Mouse (Mus musculus) bone marrow, adult 2 months (tissue): Measurements from ENCODE around the gene Ahnak.

Experiments
- CTCF ChIP-seq: fragments of 200-500 bp; IDR thresholded peaks from 2 replicates; pipeline ENCODE4 v1.5.1; 2011; ENCODE audit warnings: low read length, control low read depth; ENCODE audit not compliant: control insufficient read depth, insufficient read depth
- POLR2A ChIP-seq: fragments of 200-500 bp; IDR thresholded peaks from 2 replicates; pipeline ENCODE4 v1.6.1; 2011; ENCODE audit warnings: low read depth, mild to moderate bottlenecking, control low read depth, low read length, borderline replicate concordance; ENCODE audit not compliant: control insufficient read depth

GRCm38 (mm10) chr19:8984255-8984868, 4.7 kb upstream of the Ahnak start:
- TF ChIP-seq CTCF, result no peak
- no peak for TF ChIP-seq POLR2A
